Mouse (Mus musculus) CD4-positive, CD25-positive, alpha-beta regulatory T cell, adult 2 months (primary cell): ENCODE results near the gene F2.
"Not testable (repeated sequence)": the region's sequence is repeated elsewhere in the genome, so short reads cannot be mapped to it uniquely, and the experiment has no call there.

Experiments
- DNase-seq: peaks from one replicate; pipeline ENCODE4 v3.0.0-alpha.2; 2012; ENCODE audit warnings: low read depth, low spot score

F2 gene

DNA sequence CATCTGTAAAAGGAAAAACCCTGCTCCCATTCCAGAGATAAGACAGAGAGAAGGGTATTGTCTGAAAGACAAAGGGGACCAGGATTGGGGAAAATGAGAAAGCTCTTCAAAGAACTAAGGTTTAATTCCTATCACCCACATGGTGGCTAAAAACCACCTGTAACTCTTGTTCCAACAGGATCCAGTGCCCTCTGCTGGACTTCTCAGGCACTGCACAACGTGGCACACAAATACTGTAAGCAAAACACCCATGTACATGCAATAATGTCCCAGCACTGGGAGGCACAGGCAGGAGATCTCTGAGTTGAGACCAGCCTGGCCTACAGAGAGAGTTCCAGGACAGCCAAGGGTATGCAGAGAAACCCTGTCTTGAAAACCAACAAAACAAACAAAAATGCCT, 10.5 kb upstream of the F2 start:
- peak; percentile 87 for DNase-seq

DNA sequence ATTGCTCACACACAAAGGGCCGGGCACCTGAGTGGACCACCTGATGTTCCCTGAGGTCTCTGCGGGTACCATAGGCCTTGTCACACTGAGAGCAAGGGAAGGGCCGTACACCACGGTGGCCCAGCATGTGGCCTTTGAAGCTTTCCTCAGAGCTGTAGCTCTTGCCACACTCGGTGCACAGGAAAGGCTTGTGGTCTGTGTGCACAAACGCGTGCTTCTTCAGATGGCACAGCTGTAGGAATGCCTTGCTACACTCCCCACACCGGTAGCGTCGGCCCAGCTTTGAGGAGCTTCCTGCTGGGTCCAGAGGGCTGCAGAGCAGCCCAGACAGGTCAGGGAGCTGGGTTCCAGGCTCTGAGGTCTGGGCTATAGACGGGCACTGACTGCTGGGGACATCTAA, 9.6 kb upstream of the F2 start:
- DNase-seq = no peak

GRCm38 (mm10) chr2:91645354-91645753, 9.1 kb upstream of the F2 start:
- DNase-seq = no peak

DNA sequence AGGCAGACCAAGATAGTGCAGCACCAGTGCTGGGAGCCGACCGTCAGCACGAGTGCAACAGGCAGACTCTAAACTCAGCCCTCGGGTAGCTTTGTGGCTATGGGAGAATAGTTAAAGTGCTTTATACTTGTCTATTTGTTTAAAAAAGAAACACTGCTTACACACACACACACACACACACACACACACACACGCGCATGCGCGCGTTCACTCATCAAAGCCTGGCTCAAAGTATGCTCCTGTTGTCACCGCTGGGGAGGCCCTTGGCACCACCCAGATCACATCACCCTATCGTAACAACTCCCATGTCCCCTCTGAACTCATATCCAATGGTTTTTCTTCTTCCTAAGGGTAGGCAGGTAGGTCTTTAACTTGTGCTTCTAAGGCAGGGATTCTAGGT, 7.8 kb upstream of the F2 start:
- peak; percentile 18 for DNase-seq

DNA sequence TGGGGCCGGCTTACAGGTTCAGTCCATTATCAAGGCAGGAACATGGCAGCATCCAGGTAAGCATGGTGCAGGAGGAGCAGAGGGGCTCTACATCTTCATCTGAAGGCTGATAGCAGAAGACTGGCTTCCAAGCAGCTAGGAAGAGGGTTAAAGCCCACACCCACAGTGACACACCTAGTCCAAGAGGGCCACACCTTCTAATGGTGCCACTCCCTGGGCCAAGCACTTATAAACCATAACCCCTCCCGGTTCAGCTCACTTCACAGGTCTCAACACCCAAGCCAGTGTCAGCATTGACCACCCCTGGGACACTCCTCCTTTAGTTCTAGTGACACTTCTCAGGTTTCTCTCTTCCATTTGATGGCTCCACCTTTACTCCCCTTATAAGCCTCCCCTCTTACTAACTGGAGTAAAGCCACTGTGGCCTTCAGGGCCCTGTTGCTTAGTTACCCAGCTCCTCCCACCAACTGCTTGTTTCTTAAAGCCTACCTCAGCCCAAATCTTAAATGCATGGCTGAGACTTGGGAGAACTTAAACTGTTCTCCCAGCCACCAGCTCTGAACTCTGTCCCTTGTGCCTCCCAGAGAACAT, 6.7 kb upstream of the F2 start:
- DNase-seq = no peak

DNA sequence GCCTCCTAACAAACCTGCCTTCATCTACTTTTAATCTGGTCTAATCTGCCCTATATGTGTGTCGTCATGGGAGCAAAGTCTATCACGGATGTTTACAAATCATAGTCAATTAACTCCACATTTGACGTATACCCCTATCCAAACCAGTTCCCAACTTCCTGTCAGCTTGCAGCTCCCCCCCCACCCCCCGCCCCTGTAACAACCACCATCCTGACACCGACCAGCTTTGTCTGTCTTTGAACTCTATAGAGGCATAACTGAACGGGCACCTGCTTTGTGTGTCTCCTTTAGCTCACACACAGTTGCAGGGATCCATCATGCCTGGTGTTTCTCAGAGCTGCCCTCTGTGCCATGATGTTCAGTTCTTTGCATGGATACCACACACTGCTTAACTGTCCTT, 2.7 kb upstream of the F2 start:
- DNase-seq = no peak

- DNase-seq = no peak
These were observed 619 bp upstream of the F2 start for GRCm38 (mm10) chr2:91636727-91637338.

DNA sequence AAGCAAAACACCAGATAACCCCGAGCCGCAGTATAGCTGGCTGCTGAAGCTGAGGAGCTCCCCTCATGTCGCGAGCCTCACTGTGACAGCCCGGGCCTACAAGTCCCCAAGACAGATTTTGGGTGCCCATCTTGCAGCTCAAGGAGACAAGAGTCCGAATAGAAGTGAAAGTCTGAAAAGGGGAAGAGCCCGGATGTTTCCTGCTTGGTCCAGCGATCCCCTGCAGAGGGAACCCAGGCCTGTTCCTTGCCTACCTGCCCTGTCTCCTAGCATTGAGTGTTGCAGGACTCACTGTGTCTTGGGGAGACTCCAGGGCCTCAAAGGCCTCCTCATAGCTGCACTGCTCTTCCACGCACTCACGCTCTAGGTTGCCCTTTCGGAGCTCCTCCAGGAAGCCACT, 728 bp downstream of the F2 start:
- no peak for DNase-seq

GRCm38 (mm10) chr2:91634841-91635240, 1.4 kb downstream of the F2 start:
- no peak for DNase-seq

- DNase-seq = no peak
These were observed 2.8 kb downstream of the F2 start for GRCm38 (mm10) chr2:91633334-91633977.

GRCm38 (mm10) chr2:91632316-91632715, 3.9 kb downstream of the F2 start:
- no peak for DNase-seq

- no peak for DNase-seq
These were observed 4.4 kb downstream of the F2 start for GRCm38 (mm10) chr2:91631826-91632225.

GRCm38 (mm10) chr2:91630384-91630783, 5.8 kb downstream of the F2 start:
- DNase-seq = no peak

- no peak for DNase-seq
These were observed 6.5 kb downstream of the F2 start for GRCm38 (mm10) chr2:91629682-91630081.

DNA sequence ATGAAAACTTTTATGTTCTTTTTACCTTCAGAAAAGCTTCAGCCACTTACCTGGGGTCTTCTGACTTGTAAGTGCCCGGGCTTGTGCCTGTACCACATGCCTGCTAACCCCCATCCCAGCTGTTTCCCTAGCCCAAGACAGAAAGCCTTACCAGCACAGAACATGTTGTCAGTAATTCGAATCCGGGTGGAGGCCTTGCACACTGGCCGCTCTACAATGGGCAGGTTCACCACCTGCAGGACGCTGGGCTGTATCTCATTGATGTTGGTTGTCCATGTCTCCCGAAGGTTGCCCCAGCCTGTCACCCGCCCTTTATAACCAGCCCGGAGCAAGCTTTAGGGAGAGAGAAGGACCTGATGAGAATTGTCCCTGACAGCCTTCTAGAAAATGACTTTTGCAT, 8.0 kb downstream of the F2 start:
- DNase-seq = no peak

DNA sequence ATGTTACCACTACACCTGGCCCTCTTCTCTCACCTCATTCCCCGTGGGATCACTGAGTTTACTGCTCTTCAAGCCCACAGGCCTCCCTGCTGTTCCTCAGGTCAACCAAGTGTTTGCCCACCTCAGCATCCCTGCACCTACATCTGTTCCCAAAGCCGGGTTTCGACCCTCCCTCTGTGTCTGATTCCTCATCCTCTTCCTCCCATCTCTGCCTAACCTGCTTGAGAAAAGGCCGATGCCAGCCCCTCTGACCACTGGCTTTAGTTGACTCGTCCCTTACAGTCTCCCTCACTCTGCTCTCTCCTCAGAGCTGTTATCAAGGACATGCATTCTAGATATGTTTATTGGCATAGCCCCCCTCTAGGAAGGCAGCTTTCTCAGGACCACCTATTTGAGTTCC, 8.7 kb downstream of the F2 start:
- no peak for DNase-seq

DNA sequence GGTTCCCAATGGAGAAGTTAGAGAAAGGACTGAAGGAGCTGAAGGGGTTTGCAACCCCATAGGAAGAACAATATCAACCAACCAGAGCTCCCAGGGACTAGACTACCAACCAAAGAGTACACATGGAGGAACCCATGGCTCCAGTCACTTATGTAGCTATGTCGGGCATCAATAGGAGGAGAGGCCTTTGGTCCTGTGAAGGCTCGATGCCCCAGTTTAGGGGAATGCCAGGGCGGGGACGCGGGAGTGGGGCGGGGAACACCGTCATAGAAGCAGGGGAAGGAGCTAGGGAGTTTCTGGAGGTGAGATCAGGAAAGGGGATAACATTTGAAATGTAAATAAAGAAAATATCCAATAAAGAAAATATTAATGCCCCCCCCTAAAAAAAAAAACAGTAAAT, 12.8 kb downstream of the F2 start:
- not testable (repeated sequence) for DNase-seq

GRCm38 (mm10) chr2:91622356-91622755, 13.9 kb downstream of the F2 start:
- no peak for DNase-seq

DNA sequence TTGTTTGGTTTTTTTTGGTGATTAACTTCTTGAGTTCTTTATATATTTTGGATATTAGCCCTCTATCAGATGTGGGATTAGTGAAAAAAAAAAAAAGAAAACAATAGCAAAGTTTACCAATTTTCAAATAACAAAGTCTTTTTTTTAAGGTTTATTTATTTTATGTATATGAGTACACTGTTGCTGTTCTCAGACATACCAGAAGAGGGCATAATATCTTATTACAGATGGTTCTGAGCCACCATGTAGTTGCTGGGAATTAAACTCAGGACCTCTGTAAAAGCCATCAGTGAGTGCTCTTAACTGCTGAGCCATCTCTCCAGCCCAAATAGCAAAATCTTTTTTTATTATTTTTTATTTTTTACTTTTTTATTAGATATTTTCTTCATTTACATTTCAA, 26.8 kb downstream of the F2 start:
- DNase-seq = peak; percentile 10

DNA sequence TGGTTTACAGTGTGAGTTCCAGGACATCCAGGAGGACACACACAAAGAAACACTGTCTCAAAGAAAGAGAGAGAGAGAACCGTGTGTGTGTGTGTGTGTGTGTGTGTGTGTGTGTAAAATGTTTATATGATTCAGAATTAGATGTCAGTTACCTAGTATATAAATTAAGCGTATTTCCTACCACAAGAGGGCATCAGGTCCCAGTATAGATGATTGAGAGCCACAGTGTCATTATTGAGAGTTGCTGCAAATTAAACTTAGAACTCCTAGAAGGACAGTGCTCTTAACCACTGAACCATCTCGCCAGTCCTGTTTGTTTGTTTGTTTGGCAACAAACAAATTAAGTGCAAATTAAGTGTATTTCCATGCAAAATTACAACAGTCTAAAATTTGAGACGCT, 33.8 kb downstream of the F2 start:
- DNase-seq = peak; percentile 35

- DNase-seq = no peak
These were observed 35.7 kb downstream of the F2 start for GRCm38 (mm10) chr2:91600475-91600874.

GRCm38 (mm10) chr2:91586242-91586641, 50.0 kb downstream of the F2 start:
- DNase-seq = no peak

DNA sequence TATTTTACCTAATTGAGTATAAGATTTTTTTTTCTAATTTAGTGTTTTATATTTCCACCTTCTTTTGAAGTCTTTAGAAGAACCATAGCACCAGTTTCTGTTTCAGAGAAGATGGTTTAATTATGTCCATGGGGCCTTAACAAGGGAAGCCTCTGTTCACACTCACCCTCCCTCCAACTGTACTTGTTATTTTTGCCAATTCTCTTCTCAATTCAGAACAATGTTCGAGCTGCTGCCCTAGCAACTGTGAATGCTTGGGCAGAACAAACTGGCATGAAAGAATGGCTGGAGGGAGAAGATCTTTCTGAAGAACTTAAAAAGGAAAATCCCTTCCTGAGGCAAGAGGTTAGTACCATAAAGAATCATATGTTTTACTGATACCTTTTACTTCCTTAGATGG, 55.3 kb downstream of the F2 start:
- no peak for DNase-seq
